Mouse (Mus musculus) fat pad, adult 2 months (tissue): ENCODE measurements around the gene Smtn.

ENCODE experiments used
- DNase-seq: peaks from one replicate; pipeline ENCODE4 v3.0.0-alpha.2; 2011; ENCODE audit warnings: low read depth, low spot score; ENCODE audit errors: extremely low read depth

Gene Smtn

DNA sequence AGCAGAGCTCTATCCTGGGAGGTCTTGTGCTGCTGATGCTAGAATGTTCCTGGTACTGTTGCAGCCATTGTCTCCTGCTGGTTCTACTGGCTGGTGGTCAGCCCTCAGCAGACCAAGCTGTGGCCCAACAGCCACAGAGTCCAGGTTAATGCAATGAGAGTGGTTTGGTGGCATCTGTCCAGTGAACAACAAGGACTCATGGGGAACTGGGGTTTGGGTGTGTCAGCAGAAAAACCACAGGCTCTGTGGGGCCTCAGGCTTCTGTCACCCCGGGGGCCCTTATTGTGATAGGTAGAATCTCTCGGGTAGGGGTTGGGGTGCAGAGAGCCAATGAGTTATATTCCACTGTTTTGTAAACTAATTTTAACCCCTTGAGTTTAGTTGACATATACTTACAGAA, 30.1 kb downstream of the Smtn start:
- DNase-seq = no peak

DNA sequence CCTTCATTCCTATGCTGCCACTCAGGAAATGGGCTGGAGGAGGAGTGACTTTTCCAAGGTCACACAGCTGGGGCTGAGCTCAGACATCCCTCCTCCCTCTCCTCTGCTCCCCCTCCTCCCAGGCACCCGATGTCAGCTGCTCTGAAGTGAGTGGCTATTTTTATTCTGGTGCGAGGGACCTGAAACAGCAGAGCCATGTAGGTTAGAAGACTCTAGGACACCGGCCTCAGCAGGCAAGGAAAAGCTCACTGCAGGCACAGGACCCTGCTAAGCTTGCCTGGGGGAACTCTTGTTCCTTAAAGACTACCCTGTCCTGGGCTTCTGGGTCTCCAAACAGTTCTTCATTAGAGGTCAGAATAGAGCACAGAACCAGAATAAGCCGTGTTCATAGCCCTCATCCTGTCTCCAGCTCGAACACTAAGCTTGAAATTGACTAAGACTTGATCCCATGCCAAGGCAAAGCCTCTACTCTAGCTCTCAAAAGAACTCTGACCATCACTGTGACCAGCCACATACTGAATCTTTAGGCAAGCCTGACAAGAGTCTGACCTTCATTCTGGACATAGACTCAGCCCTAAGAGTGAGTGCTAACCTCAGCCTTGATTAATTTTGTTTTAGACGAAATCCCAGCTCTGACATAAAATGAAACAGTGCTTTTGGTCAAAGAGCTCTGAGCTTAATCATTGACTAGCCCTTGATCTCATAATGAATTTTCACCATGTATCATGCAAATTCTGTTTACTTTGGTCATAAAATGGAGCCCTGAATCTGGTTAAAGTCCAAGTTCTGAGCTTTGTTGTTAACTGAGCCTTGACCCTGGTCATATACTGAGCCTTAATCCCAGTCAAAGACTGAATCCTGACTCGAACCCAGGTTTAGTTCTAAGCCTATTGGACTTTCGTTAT, 31.0 kb downstream of the Smtn start:
- DNase-seq = no peak

DNA sequence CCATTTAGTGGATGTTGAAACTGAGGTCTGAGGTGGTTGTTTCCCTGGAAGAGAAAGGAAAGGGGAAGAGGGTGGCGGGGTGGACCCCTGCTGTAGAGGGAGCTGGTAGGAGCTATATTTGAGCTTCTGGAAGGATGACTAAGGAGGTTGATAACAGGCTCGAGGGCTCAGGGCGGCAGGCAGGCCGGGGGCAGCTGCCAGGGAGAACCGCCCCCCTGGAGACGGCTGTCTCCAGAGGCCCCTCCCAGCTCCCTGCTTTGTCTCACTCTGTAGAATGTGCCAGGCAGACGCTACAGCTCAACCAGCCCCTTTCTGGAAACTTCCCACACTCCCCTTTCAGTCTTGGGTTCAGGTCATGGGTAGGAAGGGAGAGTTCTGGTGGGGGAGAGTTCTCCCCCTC, 32.2 kb downstream of the Smtn start:
- no peak for DNase-seq

DNA sequence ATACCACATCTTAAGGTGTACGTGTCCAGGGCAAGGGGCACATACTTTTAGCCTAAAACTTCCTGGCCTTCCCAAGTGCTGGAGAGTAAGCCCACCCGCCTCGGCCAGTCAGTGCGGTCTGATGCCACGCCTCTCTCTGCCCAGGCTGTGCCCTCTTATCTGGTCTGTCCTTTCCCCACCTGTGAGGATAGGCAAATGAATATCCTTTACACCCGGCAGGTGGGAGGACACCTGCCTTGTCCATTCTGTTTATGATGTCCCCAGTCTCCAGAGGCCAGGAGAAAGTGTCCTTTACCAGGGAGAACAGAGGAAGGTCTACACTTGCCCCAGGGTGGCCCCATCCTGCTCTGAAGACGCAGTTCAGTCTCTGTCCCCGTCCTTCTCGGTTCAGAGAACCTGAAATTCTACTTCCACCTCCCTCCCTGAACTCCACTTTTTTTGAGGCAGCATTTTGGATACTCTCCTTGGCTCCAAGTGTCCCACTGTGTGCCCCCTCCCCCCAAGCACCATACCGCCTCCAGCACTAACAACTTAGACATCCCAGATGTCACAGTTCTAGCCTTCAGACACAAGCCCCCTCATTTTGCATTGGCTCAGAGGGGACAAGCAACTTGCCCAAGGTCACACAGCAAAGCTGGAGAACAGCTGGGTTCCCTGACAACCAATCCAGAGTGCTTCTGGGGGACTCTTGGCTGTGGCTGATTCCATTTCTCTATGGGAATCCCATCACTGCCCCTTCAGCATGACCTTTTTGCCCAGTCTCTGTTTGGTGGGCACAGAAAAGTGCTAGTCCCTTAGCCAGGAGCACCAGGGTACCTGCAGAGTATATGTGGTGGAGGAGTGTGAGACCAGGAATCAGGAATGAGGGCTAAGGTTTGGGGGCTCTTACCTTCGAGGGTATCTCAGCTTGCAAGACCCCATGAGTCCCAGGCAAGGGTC, 36.4 kb downstream of the Smtn start:
- DNase-seq = no peak

DNA sequence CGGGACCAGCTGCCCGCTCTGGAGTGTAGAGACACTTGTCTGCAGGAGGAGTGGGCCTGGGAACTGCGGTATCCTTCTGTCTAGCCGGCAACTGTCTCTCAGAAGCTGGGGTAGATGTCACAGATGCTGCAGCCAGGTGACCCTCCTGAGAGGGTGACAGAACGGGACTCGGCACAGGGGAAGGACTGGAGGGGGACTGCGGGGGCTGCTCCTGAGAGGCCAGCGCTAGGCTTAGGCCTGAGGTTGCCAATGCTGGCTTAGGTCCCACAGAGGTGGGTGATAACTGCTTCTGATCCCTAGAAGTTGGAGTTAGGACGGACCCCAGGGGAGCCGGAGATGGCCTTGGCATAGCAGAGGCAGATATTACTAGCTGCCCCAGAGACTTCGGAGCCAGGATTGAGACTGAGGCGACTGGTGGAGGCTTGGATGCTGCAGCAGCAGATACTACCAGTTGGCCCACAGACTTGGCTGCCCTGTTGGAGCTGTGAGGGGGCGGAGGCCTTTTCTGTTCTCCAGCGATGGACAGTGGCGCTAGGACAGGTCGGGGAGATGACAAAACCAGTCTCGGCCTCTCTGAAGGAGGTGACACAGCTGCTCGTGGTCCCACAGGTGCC, 37.8 kb downstream of the Smtn start:
- no peak for DNase-seq

DNA sequence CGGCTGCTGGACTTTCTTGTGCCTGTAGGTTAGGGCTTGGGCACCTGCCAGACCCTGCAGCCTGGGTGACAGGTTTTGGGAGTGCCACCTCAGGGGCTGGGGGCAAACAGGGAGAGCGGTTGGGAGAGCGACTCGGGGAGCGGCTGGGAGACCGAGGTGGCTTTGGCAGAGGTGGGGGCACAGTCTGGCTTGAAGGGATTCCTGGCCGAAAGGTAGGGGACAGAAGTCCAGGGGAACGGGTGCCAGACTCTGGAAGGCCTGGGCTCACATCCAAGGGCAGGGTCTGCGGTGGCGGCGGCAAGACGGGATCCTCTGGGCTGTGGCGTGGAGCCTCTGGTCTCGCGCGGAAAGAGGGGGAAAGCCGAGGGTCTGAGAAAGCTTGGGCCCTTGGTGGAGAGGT, 38.4 kb downstream of the Smtn start:
- DNase-seq = no peak

DNA sequence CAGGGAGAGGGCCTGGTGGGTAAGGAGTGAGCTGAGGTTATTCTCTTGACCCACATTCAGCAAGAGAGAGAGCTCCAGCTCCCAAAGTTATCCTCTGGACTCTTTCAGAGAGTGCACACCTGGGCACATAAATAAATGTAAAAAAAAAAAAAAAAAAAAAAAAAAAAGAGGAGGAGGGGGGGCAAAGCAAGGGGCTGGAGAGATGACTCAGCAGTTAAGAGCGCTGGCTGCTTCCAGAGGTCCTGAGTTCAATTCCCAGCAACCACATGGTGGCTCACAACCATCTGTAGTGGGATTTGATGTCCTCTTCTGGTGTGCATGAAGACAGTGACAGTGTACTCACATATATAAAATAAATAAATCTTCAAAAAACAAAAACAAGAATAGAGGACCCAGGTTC, 43.1 kb downstream of the Smtn start:
- no peak for DNase-seq

DNA sequence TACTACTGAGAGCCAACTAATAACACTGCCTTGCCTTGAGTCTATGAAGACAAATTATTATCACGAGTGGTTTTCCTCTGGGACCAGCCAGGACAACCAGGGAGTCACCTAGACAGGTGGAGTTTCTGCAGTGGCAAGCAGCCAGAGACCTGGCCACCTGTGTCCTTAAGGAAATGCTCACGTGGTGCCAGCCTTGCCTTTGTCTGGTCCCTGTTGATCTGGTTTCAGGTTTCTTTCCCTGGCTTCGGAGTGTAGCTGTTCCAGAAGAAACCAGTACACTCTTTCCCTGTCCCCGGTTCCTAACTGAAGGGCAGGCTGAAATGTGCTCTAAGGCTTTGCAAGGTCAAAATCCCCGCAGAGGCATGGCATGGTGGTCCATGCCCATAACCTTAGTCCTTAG, 43.7 kb downstream of the Smtn start:
- no peak for DNase-seq

DNA sequence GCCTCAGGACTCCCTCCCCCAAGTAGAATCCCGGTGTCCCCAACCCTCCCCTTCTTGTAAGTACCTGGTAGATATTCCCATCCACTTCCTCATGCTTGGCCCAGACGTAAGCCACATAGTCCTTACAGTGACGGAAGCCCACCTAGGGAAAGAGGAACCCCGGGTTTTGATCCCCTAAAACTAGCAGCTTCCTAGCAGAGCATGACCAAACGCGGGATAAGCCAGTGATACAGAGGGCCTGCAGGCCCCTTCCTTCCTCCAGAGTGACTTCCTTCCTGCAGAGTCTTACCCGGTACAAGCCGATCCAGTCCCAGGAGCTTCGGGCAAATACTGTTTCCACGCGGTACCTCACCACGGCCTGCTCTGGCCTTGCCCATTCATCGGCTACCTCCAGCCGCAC, 44.9 kb downstream of the Smtn start:
- no peak for DNase-seq

DNA sequence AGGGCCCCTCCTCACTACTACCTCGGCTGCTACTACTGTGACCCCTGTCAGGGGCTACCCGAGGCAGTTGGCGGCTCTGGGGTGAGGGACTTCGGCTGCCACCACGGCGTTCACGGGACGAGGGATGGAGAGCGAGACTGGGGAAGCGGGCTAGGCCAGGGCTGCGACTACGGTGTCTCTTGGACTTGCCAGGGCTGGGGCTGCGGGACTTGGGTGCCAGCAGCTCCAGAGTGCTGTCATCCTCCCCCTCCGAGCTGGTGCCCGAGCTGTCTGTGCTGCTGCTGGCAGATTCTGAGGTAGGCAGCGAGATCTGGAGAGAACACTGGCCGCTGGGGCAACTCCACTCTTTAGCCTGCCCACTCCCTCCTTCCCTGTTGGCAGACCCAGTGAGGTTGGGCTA, 45.6 kb downstream of the Smtn start:
- DNase-seq = no peak

DNA sequence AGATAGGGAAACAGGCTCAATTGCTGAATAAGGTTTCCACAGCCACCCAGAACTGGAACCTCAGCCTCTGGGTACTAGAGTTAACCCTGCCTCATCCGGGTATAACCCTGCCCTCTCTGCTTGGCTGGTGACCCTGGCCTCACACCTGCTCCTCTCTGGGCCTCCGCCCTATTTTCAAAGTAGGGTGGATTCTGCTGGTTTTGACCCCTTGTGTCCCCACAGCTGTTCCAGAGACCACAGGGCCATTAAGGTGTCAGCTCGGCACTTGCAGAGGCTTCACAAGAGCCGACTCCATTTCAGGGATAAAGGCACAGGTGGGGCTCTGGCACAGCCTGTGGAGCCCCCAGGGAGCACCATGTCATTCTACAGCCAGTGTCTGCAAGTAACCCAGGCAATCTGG, 47.7 kb downstream of the Smtn start:
- DNase-seq = no peak

DNA sequence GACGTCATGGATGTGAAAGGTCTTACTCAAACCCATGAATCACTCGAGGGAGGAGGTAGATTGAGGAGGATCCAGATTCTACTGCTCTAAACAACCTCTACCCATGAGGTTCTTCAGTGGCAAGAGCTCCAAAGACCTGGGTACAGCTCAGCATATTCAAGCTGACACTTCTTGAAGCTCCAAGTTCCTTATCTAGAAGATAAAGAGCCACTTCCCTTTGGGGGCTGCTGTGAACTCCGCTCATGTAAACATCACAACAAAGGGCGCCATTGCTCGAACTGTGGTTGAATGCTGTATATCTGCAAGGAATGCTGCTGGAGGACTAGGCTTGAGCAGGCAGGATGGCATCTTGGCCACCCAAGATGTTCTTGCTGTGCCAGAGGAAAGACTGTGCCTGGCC, 51.4 kb downstream of the Smtn start:
- DNase-seq = no peak

DNA sequence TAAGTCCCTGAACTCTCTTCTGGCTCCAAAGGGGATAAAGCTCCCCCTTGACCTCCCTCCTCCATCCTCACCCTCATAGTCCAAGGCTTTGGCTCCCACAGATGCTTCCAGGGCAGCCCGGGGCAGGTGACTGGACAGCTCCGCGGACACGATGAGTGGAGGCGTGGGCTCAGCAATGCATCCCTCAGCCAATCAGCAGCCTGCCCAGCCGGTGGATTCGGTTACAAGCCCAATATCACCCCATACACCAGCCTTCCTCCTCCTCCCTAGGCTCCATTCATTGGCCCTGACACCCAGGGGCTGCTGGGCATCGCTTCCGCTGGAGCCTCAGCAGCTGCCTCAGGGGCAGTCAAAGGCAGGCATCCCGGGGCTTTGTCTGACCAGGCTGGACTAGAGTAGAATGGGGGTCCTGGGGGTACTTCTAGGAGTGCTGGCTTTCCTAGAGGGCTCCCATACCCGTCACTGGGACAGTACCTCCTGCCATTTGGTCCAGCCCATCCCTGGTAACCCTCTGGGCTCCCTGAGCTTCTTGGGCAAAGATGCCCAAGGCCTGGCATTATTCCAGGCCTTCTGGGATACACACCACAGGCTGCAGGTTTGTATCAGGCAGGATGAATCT, 52.4 kb downstream of the Smtn start, which contains the start of gene Pla2g3:
Gene Pla2g3 (plus strand): TSS at position 333 of the 619 bp plus-strand sequence.
- DNase-seq = no peak

DNA sequence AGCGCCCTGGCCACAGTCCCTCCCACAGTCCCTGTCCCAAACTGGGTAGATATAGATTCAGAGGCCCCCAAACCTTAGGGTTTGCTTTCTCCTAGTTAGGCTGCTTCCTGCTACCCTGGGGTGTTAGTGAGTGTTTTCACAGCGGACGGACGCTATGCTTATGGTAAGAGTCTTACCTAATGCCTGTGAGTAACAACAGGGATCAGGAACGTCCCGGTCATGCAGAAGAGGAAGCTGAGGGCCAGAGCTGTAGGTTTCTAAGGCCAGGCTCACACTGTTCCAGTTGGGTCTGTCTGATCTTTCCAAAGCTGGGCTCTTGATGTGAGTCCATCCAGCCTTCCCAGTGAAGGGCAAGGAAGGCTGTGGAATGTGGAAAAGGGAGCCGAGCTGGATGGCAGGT, 54.1 kb downstream of the Smtn start:
- no peak for DNase-seq

DNA sequence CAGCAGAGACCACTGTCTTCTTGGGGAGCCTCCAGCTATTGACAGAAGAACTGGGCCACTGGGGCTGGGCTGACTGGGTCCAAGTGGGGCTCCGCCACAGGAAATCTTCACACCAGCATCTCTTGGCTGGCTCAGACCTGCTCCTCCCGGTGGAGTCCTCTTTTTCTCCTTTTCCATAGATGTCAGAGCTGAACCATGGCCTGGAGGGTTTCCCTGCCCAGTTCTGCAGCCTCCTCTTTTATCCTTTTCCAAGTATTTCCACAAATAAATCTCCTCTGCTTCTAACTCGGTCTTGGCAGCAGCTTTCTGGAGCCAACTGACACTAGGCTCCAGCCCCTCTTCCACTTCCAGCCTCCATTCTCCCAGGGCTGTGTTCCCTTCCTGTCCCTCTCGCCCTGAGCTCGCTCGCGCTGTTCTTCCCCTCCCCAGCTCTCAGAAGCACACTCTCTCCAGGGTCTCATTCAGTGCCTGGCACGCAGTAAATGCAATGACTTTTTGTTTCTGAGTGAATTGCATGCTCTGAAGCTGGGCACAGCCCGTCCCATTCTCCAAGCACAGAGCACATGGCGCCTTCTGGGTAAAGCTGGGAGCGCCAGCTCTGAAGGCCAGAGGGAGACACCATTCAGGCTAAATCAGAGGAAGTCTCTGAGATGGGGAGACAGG, 56.3 kb downstream of the Smtn start:
- no peak for DNase-seq

DNA sequence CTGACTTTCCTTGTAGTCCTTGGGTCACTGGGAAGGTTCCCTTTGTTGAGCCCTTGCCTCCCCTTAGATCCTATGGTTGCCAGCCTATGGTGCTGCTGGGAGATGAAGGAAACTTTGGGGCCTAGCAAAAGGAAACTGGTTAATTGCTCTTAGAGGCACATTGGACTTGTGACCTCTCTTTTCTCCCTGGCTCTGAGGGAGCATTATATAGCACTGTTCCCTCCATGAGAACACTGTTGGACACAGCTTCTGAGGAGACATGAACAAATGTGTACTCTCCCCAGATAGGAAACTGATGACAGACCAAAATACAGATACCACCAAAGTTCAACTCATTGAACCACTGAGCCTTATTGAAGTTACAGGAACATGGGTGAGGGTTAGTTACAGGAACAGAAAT, 64.9 kb downstream of the Smtn start:
- DNase-seq = no peak

DNA sequence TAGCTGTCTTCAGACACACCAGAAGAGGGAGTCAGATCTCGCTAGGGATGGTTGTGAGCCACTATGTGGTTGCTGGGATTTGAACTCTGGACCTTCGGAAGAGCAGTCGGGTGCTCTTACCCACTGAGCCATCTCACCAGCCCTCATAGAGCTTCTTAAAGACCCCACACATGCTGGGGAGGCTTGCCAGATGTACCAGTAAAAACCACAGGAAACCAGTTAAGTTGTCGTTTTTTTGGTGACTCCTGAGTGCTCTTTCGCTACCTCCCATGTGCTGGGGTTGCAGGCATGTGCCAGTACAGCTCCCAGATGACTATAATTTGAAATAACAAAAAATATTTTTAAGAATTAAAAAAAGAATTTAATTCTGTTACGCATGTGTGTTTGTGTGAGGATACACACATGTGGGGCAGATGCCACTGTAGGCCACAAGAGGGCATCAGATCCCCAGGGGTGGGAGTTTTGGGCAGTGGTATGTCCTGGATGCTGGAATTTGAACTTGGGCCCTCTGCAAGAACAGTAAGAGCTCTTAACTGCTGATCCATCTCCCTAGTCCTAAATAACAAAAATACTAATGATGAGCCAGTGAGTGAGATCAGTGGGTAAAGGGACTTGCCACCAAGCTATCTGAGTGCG, 65.8 kb downstream of the Smtn start:
- no peak for DNase-seq

DNA sequence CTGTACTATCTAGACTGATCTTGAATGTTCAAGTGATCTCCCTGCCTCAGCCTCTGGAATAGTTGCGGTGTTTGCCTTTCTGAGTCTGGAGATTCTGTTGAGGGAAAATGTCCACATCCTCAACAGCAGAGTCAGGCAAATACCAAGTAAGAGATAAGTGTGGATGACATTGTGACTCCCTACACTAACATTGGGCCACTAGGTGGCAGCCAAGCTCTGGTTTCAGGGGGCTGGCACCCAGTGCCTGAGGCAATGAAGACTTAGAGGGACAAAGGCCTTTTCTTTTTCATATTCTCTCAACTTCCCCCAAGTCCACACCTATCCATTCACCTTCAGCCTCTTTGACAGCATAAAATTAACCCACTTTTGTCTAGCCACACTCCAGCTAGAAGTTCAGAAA, 67.9 kb downstream of the Smtn start:
- no peak for DNase-seq

DNA sequence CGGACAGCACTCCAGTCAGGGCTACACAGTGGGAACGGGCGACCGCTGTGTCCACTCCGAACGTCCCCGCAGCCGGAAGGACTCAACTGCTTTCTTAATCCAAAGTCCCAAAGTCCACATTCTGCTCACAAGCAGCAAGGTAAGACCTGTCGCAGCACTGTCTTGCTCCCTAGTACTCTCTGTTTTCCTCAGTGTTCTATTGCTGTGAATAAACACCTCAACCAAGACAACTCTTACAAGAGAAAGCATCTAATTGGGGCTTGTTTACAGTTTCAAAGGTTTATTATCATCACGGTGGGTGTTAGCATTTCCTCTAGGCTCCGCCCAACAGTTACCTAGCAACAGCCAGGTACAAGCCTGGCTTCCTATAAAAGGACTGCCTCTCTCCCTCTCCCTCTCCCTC, 69.0 kb downstream of the Smtn start:
- no peak for DNase-seq
